Mouse (Mus musculus) leukemia stem cell, adult 10-12 weeks (primary cell): ENCODE results near the gene Gprc5a. TPM values are rescaled to one million over a fixed set of nuclear protein-coding genes. Genes with fewer than 3 reads are reported as not detected.

Experiments used
- polyA plus RNA-seq: library from polyadenylated mRNA; stranded (reverse); fragments of >175 nt; gene quantifications from 2 replicates; pipeline ENCODE4 v1.2.3, GENCODE M21; 2012; ENCODE audit warnings: low replicate concordance

Gene Gprc5a
- polyA plus RNA-seq: 0.16 TPM in 1 of 2 replicates, not detected in the other

GRCm38 (mm10) chr6:135065236-135065957 lies at the start of gene Gprc5a:
TSS of gene Gprc5a (plus strand) at chr6:135065651.

GRCm38 (mm10) chr6:135118183-135118582 lies 52.7 kb downstream of the Gprc5a start, which contains the start of gene Gprc5d:
TSS of gene Gprc5d (minus strand) at chr6:135118283.

Other genes starting within 250 kb of the Gprc5a start
- gene Crebl2, start 235.5 kb upstream of the Gprc5a start, polyA plus RNA-seq: 3.1 and 6.3 TPM in 2 replicates
- 0.47 and 3.2 TPM in 2 replicates for gene Gpr19, start 167.1 kb upstream of the Gprc5a start, polyA plus RNA-seq
- gene Cdkn1b, start 145.2 kb upstream of the Gprc5a start, polyA plus RNA-seq: 59.9 and 68.8 TPM in 2 replicates
- 0.44 and 0.59 TPM in 2 replicates for gene Apold1, start 83.9 kb upstream of the Gprc5a start, polyA plus RNA-seq
- gene Ddx47, start 54.0 kb upstream of the Gprc5a start, polyA plus RNA-seq: 2.6 and 5.3 TPM in 2 replicates
- not detected in 2 replicates for gene Gprc5d, start 52.6 kb downstream of the Gprc5a start, polyA plus RNA-seq
- gene Fam234b, start 132.3 kb downstream of the Gprc5a start, polyA plus RNA-seq: 9.9 and 13.6 TPM in 2 replicates
- 6.6 and 13.1 TPM in 2 replicates for gene Hebp1, start 132.4 kb downstream of the Gprc5a start, polyA plus RNA-seq
- gene Gsg1, start 188.7 kb downstream of the Gprc5a start, polyA plus RNA-seq: not detected in 2 replicates
- not detected in 2 replicates for gene Pbp2, start 244.8 kb downstream of the Gprc5a start, polyA plus RNA-seq